Mouse (Mus musculus): ENCODE results near the gene Cog1. TPM values are rescaled to one million over a fixed set of nuclear protein-coding genes. Genes with fewer than 3 reads are reported as not detected.

Cog1 gene
- total and polyA plus RNA-seq, 3 experiments: 29.4 to 113 (median 37.4) TPM

GRCm38 (mm10) chr11:113681979-113682378 lies 33.0 kb downstream of the Cog1 start:
- peaks cover 3 to 41% of the 10 kb centered on the region in 2 experiments for H3K36me3 ChIP-seq (ENCODE audit: control insufficient read depth in 1 of 2, insufficient read depth in 2 of 2, low read length in 2 of 2)
- H3K27me3 ChIP-seq (ENCODE audit: control insufficient read depth in 1 of 2, insufficient read depth in 2 of 2, low read length in 2 of 2): no peaks in the 10 kb centered on the region
- peak; percentile 41 for DNase-seq (ENCODE audit: low read depth, low spot score)
- peaks cover 21 to 23% of the 10 kb centered on the region in 2 experiments for H3K4me1 ChIP-seq (ENCODE audit: control insufficient read depth in 1 of 2, insufficient read depth in 2 of 2, low read length in 2 of 2)
- no peak overlapping the region; the same call in 1 of the 2 replicates for H3K9ac ChIP-seq (ENCODE audit: control insufficient read depth, low read depth, low read length, poor library complexity, severe bottlenecking)
- peaks cover 84% of the 10 kb centered on the region for H3K79me2 ChIP-seq (ENCODE audit: control insufficient read depth, insufficient read depth, low read length, poor library complexity)
- H3K4me3 ChIP-seq (ENCODE audit: control insufficient read depth in 1 of 2, insufficient read depth in 1 of 2, low read depth in 2 of 2, low read length in 2 of 2): peak overlapping the region in 1 of 2 experiments; percentile 70; a peak in 2 of 4 replicates
- H3K27ac ChIP-seq (ENCODE audit: control insufficient read depth, low read depth, low read length): 0 out of 2 replicates have a peak overlapping the region, but pooled peaks have one; percentile 25
- H3K9me3 ChIP-seq (replicated peaks; ENCODE audit: insufficient read depth, low read length): no peaks in the 10 kb centered on the region
- TF ChIP-seq MEF2A (IDR thresholded peaks at IDR 0.05; ENCODE audit: extremely low read depth, insufficient replicate concordance, low read depth, low read length, poor library complexity, severe bottlenecking) (no peak), EP300 (IDR thresholded peaks at IDR 0.05; ENCODE audit: low read depth in 1 of 2, low read length in 2 of 2) (no peak), RAD21 (IDR thresholded peaks at IDR 0.05; ENCODE audit: low read depth, low read length) (no peak), TAL1 (IDR thresholded peaks at IDR 0.05; ENCODE audit: low read length) (no peak), NELFE (IDR thresholded peaks at IDR 0.05; ENCODE audit: low read depth, low read length) (no peak), UBTF (IDR thresholded peaks at IDR 0.05; ENCODE audit: borderline replicate concordance, insufficient read depth, low read depth, low read length) (no peak), TBP (IDR thresholded peaks at IDR 0.05; ENCODE audit: low read depth, low read length) (no peak), BHLHE40 (IDR thresholded peaks at IDR 0.05; ENCODE audit: borderline replicate concordance, low read depth, low read length) (no peak), ZNF384 (IDR thresholded peaks at IDR 0.05; ENCODE audit: low read depth, low read length) (0 out of 2 replicates have a peak, but pooled peaks have one; percentile 13), ELF1 (IDR thresholded peaks at IDR 0.05; ENCODE audit: low read depth, low read length) (no peak), MAX (IDR thresholded peaks at IDR 0.05; ENCODE audit: low read length) (no peak), TCF12 (IDR thresholded peaks at IDR 0.05; ENCODE audit: low read depth, low read length) (no peak), CTCF (IDR thresholded peaks at IDR 0.05 in 2 of 3, conservative IDR thresholded peaks at IDR 0.05 in 1 of 3; ENCODE audit: control insufficient read depth in 1 of 3, insufficient read depth in 1 of 3, low read depth in 2 of 3, low read length in 3 of 3, poor library complexity in 1 of 3, severe bottlenecking in 1 of 3) (no peak), KAT2A (conservative IDR thresholded peaks at IDR 0.05; ENCODE audit: low read depth, low read length) (no peak), ETS1 (IDR thresholded peaks at IDR 0.05; ENCODE audit: low read depth, low read length) (no peak), MAZ (IDR thresholded peaks at IDR 0.05; ENCODE audit: low read depth, low read length) (no peak), ZC3H11A (IDR thresholded peaks at IDR 0.05; ENCODE audit: low read depth, low read length) (no peak), E2F4 (IDR thresholded peaks at IDR 0.05; ENCODE audit: borderline replicate concordance, low read depth, low read length) (no peak), MYB (IDR thresholded peaks at IDR 0.05; ENCODE audit: low read depth, low read length) (no peak), RCOR1 (IDR thresholded peaks at IDR 0.05; ENCODE audit: low read depth, low read length) (peak; percentile 58; the same call in 1 of the 2 replicates), POLR2AphosphoS5 (IDR thresholded peaks at IDR 0.05; ENCODE audit: borderline replicate concordance, low read depth, low read length) (no peak), SMC3 (IDR thresholded peaks at IDR 0.05; ENCODE audit: low read depth, low read length) (no peak), ZKSCAN1 (IDR thresholded peaks at IDR 0.05; ENCODE audit: low read depth, low read length) (no peak), USF1 (IDR thresholded peaks at IDR 0.05; ENCODE audit: low read depth, low read length) (peak; percentile 43; the same call in 1 of the 2 replicates), SIN3A (IDR thresholded peaks at IDR 0.05; ENCODE audit: low read length) (peak; percentile 41), JUND (IDR thresholded peaks at IDR 0.05; ENCODE audit: low read depth, low read length) (no peak), GABPA (IDR thresholded peaks at IDR 0.05; ENCODE audit: low read depth, low read length) (no peak), HCFC1 (IDR thresholded peaks at IDR 0.05; ENCODE audit: low read depth, low read length) (no peak), CHD2 (IDR thresholded peaks at IDR 0.05; ENCODE audit: low read length) (no peak), CHD1 (IDR thresholded peaks at IDR 0.05; ENCODE audit: low read depth, low read length) (no peak), GATA1 (IDR thresholded peaks at IDR 0.05; ENCODE audit: low read depth, low read length) (0 out of 2 replicates have a peak, but pooled peaks have one; percentile 7), MYC (IDR thresholded peaks at IDR 0.05; ENCODE audit: low read depth, low read length) (no peak), MXI1 (IDR thresholded peaks at IDR 0.05; ENCODE audit: low read depth, low read length) (peak; percentile 58; the same call in 1 of the 2 replicates), POLR2AphosphoS2 (IDR thresholded peaks at IDR 0.05; ENCODE audit: low read length) (no peak), NRF1 (IDR thresholded peaks at IDR 0.05; ENCODE audit: insufficient read depth, low read depth, low read length, poor library complexity, severe bottlenecking) (no peak), USF2 (IDR thresholded peaks at IDR 0.05; ENCODE audit: borderline replicate concordance in 1 of 2, insufficient read depth in 1 of 2, low read depth in 1 of 2, low read length in 2 of 2) (no peak), MAFK (IDR thresholded peaks at IDR 0.05; ENCODE audit: borderline replicate concordance, low read depth, low read length) (no peak)

All from MEL (cell line).